Mouse (Mus musculus): ENCODE results near the gene Apoa5.

GRCm38 (mm10) chr9:46235196-46235595 lies 33.2 kb upstream of the Apoa5 start:
- no peak for TF ChIP-seq CTCF (IDR thresholded peaks at IDR 0.05; ENCODE audit: extremely low read depth, insufficient read depth, insufficient read length, insufficient replicate concordance)
- TF ChIP-seq POLR2A (IDR thresholded peaks at IDR 0.05; ENCODE audit: low read depth, low read length) = no peak
